Mouse (Mus musculus) hindlimb bud, embryonic 11.5 days (tissue): ENCODE measurements at regions not wholly inside any gene's neighbourhood (a gene's known extent, or its start where the extent isn't known, plus 50 kb on each side); places are given as distances from the start of the nearest gene placed in this dataset.

Experiments
- DNase-seq: peaks from one replicate; pipeline ENCODE4 v3.0.0-alpha.2; 2012; ENCODE audit warnings: low read depth, low spot score; ENCODE audit errors: extremely low spot score

- no peak for DNase-seq
Observed at GRCm38 (mm10) chr8:8403410-8403809, 257.6 kb downstream of the Efnb2 start.

GRCm38 (mm10) chr8:8392303-8392702 is 268.7 kb downstream of the Efnb2 start:
- DNase-seq = no peak

GRCm38 (mm10) chr8:8391321-8391720 is 269.7 kb downstream of the Efnb2 start:
- no peak for DNase-seq

- no peak for DNase-seq
Observed at GRCm38 (mm10) chr8:8378248-8378647, 282.8 kb downstream of the Efnb2 start.

- no peak for DNase-seq
Observed at GRCm38 (mm10) chr8:8376791-8377190, 284.3 kb downstream of the Efnb2 start.

- DNase-seq = no peak
Observed at GRCm38 (mm10) chr8:8376379-8376778, 284.7 kb downstream of the Efnb2 start.

- DNase-seq = no peak
Observed at GRCm38 (mm10) chr8:8367282-8367871, 293.7 kb downstream of the Efnb2 start.

GRCm38 (mm10) chr8:8361941-8362537 is 299.0 kb downstream of the Efnb2 start:
- no peak for DNase-seq

- DNase-seq = no peak
Observed at GRCm38 (mm10) chr8:8360586-8360985, 300.5 kb downstream of the Efnb2 start.

- DNase-seq = no peak
Observed at GRCm38 (mm10) chr8:8354977-8355376, 306.1 kb downstream of the Efnb2 start.

- no peak for DNase-seq
Observed at GRCm38 (mm10) chr8:8344661-8345060, 316.4 kb downstream of the Efnb2 start.

GRCm38 (mm10) chr8:8335256-8335972 is 325.6 kb downstream of the Efnb2 start:
- no peak for DNase-seq

GRCm38 (mm10) chr8:8334515-8334914 is 326.5 kb downstream of the Efnb2 start:
- no peak for DNase-seq

- DNase-seq = no peak
Observed at GRCm38 (mm10) chr8:8331249-8331648, 329.8 kb downstream of the Efnb2 start.

GRCm38 (mm10) chr8:8328010-8328666 is 332.9 kb downstream of the Efnb2 start:
- DNase-seq = no peak

- no peak for DNase-seq
Observed at GRCm38 (mm10) chr8:8326066-8326834, 334.8 kb downstream of the Efnb2 start.

- DNase-seq = no peak
Observed at GRCm38 (mm10) chr8:8325420-8325819, 335.6 kb downstream of the Efnb2 start.

GRCm38 (mm10) chr8:8324520-8324919 is 336.5 kb downstream of the Efnb2 start:
- no peak for DNase-seq

- no peak for DNase-seq
Observed at GRCm38 (mm10) chr8:8308253-8308652, 352.8 kb downstream of the Efnb2 start.

- no peak for DNase-seq
Observed at GRCm38 (mm10) chr8:8307487-8307886, 353.6 kb downstream of the Efnb2 start.
